Mouse (Mus musculus) heart, adult 9 months (tissue): ENCODE data around the gene Eif4e3.

Experiments used
- DNase-seq, 2 experiments: peaks; one replicate each; pipeline ENCODE4 v3.0.0; 2022; ENCODE audit warnings: low spot score in 2 of 2

Gene Eif4e3

DNA sequence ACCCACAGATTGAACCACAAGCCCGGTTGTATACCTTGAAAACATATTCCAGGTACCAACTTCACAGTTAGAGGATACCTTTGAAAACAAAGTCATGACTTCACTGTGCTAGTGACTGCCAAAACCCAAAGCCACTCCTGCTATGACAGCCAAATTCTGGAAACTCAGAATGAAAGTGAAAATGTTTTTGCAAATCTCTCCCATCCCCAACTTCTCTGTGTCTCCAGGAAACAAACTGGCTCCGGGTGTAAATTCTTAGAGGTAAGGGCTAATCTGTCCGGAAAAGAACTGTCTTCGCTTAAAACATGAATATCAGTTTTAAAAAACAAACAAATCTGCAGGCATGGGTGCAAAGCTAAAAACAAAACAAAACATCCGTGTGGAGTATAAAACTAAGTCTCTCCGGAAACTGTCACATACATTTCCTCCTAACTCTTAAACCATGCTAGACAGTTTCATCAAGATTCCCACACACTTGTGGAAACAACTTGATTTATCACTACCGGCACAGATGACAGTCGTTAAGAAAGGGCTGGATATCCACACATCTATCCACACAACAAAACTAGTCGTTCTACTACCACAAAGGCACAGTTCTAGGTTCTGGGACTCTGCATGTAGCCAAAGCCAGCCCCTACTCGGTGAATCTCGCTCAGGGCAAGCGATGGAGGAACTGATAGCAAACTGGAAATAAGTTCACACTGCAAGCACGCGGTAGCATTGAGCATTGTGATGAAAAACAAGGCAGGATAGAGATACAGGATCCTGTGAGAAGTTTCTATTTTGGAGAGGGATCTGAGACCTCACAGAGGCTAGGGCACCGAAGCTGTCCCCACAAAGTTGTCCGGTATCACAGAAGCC is 884 bp downstream of the Eif4e3 start:
- peak; percentile 27 to 52 for DNase-seq

DNA sequence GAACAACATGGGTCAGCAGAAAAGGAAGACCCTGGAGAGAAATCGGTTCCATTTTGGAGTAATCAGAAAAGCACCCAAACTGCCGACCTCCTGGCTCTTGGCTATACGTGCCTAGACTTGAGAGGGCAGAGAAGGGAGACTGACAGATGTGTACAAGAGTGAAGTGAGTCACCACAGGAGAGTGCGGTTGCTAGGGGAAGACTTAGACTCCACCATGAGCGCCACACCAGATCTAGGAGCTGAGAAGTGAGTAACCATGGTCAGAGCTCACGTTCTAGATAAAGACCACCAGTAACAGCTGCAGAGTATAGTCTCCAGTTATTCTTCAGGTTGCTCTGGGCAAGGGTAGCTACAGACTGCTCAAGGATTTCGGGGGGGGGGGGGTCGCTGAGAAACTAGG is 3.3 kb downstream of the Eif4e3 start:
- DNase-seq: no peak

DNA sequence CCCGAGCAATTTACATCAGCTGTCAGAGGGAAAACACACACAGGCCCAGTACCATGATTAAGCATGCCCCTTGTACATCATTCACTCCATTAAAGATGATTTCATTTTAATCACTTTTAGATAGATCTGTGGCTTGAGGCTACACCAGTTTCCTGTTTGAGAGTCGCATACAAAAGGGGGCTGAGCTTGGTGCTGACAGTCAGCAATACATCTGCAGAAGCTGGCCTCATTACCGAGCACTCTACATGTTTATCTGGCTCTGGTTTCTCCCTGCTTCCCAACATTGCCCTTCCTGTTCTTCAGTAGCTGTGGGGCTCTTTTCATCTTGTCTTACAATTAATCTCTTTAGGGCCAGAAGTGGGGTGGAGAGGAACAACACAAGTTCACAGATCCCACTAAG is 6.1 kb downstream of the Eif4e3 start:
- no peak for DNase-seq

DNA sequence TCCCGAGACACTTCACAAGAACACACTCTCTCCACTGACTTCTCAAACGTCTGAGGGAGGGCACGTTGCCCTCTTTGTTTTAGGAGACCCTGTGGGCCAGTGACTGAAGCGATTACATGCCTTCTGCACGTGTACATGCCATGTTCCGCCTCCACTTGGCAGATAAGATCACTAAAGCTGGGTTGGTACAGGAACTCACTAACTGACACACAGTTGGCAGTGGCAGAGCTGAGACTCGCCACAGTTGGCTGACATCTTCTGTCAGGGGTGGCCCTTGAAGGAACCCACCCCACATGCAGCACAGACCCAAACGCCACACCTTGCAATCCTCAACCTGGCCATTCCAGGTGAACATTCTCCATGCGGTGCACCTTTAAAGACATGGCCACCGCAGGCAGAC is 8.0 kb downstream of the Eif4e3 start:
- DNase-seq: no peak

DNA sequence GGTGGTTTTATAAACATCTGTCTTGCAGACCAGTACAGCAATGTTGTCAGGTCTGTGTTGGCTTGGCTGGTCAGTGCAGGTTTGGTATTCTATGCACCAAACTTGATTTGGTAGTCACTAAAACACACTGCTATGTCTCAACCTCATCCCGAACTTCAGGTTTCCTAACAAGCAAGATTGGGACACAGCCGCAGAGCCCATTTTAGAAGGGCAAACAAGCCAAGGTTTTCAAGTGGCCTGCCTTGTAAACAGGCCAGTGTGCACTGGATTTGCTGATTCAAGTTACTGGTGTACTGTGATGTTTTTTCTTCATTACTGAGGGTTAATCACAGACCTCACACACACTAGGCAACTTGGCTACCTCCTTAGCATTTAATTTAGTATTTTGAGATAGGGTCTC is 10.5 kb downstream of the Eif4e3 start:
- DNase-seq: no peak

DNA sequence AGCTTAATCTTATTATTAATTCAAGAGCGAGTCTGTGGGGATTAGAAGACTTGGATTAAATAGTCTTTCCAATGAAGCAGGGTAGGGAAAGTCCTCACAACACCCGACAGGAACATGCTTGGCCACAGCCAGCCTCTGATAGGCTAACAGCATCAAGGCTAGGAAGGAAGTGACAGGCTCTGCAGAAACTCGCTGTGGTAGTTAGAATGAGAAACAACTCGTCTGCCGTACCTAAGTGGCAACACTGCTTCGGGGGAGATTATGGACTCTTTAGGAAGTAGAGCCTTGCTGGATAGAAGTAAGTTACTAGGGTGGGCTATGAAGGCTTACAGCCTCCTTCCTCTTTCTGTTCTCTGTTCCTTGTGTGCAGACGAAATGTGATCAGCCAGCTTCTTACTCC is 11.1 kb downstream of the Eif4e3 start:
- peak in 1 of 2 experiments; percentile 19 for DNase-seq

DNA sequence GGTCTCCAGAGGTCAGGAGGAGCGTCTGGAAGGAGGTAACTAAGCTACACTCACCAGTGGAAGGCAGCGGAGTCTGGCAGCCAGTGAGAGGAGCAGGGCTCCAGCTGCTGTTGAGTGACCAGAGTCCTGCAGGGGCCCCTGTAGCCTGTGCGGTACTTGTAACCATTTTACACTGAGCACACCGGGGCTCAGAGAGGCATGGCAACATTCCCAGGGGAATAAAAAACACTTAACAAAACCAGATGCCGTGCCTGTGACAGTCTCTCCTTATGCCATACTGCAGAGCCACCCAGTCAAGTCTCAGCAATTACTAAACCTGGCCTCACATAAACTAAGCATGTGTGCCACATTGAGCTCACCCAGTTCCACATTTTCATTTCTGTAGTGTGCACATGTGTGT is 12.2 kb downstream of the Eif4e3 start:
- DNase-seq: no peak

DNA sequence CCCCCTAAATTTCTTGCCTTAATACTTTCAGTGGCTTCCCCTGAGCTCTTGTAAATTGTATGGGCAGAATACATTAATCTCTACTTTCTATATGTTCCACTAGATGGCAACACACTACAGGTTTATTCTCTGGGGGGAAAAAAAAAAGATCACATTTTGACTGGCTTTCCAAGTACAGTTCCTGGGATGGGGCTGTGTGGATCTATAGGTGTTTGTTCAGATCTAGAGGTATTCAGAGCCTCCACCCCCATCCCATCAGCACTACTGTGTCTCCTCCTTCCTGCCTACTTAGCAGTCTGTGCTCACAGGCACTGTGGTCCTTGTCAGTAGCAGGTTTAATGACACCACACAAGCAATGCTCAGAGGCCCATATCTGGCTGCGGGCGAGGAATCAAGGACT is 14.2 kb downstream of the Eif4e3 start:
- DNase-seq: no peak

DNA sequence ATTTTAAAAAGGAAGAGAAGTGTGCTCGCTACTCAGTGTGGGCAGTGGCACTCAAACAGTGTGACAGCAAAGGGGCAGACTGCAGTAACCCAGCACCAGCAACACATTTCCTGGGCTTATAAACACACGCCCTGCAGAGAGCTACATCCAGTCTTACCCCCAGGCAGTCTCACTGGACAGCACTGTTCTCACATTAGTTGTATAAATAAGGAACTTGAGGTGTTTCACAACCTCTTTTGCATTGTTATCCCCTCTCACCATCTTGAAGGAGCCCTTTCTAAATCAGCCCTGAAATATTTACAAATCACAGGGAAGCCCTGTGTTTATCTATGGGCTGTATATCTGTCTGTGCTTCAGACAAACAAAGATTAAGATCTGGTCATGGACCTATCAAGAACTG is 17.3 kb downstream of the Eif4e3 start:
- DNase-seq: no peak

DNA sequence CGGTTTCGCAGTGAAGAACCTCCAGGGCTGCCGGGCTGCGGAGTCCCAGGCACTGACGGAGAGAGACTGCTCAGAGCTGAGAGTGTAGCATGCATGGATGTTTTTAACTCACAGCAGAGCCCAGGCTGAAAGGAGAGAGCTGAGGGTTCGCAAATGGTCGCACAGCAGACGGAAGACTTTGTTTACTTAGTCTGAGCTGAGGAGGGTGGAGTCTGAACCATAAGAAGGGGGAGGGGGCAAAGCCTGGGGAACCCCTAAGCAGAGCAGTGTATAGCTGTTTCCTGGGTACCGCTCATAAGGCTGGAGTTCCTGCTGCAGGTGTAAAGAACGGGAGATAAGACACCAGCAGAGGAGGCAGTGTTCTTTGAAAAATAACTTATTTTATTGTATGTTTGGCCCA is 20.2 kb downstream of the Eif4e3 start:
- DNase-seq: no peak

DNA sequence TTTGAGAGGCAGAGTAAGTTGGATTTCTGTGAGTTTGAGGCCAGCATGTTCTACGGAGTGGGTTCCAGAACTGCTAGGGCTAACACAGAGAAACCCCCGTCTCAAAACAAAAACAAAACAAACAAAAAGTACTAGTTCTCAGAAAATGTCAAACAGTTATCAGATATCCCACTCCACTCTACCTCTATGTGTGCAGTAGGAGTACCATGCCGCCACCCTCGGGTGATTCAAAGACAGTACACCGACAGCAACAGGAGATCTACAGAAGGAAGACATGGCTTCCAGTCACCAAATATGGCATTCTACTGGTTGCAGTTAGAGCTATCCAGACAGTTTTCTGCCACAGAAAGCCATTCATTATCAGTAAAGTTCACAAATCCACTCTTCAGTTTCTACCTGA is 21.7 kb downstream of the Eif4e3 start:
- no peak for DNase-seq

DNA sequence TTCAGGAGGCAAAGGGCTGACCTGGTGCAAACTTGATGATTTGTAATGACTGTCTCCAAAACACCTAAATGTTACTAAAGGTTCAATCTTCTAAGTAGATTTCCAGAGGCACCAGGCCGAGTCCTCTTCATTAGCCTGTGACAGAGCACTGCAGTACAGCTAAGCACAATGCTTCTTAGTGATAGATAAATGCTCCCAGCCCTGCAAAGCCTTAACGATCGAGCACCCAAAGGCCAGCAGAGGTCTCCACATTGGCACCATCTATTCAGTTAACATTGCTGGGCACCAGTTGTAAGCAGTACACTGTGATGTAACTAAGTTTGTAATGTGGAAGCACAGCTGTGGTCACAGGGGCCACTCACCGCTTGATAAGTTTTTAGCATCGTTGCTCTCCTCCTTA is 22.2 kb downstream of the Eif4e3 start:
- no peak for DNase-seq

DNA sequence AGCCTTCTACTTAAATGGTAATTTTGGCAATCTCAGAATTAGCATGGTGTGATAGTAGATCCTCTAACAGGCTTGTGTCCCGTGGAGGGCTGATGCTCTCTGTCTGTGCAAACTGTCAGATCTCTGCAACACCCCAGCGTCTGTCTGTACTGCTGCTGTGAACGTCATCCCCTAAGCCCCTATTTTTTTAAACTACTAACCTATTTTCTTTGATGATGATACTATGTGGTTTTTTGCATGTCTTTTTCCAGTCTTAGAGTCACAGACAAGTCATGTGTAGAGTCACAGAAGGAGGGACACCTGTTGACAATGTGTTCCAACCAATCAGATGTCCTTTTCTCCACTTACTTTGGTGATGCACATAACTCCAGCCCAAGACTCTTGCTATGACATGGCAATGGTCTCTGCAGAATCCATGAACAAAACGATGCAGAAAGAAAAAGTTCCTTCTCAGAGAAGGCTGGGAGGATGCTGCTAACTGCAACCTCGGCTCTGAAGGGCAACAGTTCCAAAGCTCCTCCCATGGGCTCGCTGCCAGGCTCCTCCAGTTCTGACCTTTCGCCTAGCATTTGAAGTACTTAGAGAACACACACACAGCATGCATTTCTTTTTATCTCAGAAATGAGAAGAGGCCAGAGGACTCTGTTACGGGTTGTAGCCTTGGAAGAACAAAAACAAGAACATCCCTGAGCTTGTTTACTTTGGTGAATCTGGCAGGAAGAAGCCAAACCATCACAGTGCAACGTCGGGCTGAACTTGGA is 23.0 kb downstream of the Eif4e3 start:
- peak; percentile 58 to 75 for DNase-seq

DNA sequence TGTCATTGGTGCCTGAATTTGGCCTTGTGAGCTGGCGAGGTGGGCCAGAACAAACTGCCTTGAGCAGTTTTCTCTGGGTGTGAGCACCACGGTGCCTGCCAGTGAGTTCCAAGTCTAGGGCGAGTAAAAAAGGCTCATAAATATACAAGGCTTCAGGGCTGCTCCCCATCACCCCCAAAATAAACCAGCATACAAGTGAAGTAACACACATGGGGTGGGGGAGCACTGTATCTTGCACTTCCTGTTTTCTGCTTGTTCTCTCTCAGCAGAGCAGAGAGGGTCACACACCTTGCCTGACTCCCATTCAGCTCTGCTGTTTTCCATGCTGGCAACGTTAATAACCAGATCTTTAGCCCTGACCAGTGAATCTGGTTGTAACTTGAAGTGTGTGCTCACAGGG is 29.1 kb downstream of the Eif4e3 start:
- DNase-seq: no peak

DNA sequence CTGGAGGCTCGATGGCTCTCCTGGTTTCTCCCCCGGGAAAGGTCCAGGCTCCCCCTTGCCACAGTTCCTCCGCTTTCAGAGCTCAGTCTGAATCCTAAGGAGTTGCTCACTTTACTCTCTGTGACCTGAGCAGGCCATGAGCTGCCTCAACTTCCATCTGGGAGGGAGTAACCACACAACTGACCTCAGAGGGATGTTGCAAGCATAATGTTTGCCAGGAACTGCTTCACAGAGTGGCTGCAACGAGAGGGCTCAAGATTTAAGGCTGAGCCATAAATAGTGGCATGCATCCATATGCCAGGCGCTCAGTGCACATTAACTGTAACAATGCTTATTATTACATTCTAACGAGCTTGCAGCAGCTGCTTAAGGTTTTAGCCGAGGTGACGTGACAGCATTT is 29.8 kb downstream of the Eif4e3 start:
- no peak for DNase-seq

DNA sequence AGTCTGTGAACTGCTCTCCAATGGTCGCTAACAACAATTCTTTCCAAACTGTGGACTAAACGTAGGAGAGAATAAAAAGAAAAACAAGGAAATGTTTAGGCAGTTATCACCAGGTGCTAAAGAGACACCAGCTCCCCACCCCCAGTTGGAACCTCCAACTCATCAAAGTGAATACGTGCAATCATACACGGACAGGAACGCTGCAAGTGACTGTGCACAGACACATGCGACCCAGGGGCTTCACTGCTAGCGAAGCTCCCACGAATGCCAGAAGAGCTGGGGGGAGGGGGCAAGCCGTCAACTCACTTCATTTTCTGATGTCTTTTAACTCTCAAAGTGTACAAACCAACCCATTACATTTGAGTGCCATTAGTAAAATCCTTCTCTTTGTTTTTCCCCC is 30.4 kb downstream of the Eif4e3 start:
- no peak for DNase-seq

DNA sequence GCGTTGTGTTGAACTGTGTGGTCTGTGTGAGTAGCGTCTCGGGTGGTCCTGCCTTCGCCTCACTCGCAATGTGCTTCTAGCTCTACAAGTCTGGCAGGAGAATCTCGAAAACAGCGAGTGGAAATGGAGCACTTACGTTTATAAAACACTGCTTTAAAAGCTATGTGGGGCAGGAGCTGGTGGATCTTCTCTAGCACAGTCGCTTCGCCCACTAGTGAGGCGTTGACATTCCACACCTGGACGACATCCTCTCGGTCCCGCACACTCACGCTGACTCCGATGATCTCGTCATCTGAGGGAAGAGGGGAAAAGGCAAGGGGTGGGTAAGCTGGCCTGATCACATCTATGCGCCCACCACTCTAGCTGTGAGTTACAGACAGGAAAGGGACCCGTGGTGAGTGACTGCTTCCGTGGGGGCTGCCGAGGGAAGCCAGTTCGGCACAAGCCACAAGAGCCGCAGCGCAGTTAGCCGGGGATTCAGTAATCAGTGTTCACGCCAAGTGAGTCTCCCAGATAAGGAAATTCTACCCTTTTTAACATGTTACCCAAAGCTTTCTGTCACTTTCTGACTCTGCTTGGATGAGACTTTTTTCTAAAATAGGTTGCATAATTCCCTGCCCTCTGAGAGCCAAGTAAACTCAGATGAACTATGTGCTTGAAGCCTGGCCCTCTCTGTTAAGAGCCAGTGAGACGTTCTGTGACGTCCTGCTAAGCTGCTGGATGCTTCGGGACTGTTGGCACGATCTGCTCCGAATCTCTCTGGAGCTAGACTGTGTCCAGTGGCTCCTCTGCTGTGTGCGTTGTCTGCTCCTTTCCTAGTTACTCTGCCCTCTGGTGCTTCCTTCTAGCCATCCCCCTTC is 34.2 kb downstream of the Eif4e3 start:
- peak; percentile 56 to 58 for DNase-seq

DNA sequence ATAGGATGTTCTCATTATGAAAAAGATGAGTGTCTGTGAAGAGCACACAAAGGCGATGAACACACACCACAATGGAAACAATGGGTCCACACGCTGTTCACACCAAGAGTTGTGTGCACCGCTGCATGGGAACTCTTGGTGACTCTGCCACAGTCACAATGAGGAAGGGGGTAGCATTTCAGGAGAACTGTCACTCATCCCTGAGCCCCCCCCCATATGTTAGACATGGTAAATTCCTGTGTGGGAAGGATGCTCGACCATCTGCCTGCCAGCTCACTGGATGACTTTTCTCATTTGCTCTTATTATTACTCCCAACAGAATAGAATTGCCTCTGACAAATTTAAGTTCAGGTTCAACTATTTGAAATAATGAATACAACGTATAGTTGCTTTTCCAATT is 34.9 kb downstream of the Eif4e3 start:
- no peak for DNase-seq

DNA sequence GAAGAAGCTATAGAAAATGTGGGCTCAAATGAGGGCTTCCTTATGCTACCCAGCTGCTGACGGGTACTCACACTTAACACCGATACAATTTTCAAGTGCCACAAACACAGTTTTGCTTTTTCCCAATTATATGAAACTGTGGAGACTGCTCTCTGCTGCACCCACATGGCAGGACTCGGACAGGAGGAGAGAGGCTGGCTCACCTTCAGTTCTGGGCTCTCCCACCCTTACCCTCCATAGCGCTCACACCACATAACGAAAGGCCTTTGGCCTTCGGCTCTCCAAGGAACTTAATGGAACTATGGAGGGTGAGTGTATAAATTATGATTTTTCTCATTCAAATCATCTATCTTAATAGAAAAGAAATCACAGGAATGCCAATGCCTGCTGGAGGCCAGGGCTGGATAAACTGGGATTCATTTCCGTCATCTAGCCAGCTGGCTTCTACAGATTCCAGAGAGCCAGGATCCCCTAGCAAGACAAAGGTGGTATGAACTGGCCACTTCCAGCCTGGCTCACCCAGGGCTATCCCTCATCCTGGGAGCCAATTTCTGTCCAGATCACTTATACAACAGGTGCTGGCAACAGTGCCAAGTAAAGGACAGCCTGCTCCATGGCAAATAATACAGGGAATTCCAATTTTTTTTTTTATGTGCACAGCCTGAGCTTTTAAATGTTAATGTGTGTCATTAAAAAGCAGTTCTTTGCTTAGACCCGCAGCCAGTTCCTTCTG is 36.7 kb downstream of the Eif4e3 start:
- DNase-seq: no peak

DNA sequence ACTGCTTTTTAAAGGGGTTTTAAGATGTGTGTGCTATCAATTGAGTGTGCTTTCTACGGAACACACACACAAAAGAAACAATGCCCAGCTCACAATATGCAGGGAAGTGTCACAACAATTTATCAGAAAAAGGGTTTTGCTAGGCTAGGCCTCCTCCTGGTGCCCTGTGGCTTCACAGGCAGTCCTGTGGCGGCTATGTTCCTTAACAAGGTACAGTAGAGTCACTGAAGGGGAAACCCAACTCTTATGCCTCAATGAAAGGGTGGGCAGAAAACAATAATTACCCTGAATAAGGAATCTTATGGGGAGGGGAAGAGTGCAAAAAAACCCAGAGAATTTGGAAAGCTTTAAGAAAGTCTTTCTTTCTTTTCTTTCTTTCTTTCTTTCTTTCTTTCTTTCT is 40.2 kb downstream of the Eif4e3 start:
- DNase-seq: no peak

DNA sequence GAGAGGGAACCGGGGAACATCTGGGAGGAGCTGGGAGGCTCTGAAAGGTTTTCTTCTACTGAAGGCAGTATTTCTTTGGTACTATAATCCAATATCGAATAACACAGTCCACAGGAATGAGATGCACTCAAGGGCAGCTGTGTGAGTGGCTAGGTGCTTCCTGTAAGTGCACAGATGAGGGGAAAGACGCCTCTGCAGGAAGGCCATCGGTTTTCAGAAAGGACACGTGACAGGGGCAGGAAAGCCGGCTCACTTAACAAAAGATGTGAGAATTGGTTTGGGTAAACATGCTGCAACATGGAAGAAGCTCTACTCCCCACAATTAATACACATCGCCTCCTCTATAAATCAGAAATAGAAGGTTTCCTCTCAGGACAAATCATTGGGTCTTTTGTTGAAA is 40.8 kb downstream of the Eif4e3 start:
- no peak for DNase-seq

DNA sequence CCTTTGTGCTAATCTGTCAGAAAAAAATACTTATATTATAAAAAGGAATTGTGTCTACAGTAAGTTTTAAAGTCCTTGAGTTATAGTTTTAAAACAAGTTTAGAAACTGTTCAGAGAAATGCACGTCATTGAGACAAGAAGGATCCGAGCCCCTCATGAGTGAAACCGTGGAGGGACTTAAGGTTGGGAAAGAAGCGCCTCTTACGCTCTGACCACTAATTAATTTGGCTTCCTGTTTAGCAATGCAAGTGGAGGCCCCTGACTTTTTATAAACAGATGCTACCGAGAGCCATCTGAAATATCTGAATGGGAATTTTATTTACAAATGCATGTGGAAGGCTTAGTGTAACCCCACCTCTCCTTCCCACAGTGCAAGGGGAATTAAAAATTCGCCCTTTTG is 41.3 kb downstream of the Eif4e3 start:
- DNase-seq: no peak
